Comparison of ENCODE assay signal across 9 mouse cellular contexts in genomic region chr8:104434275-104434674, GRCm38 (mm10). TPM values are rescaled to one million over a fixed set of nuclear protein-coding genes. Genes with fewer than 3 reads are reported as not detected.
A peak's percentile ranks its signal among the peaks of the same experiment; 100 is the strongest.
DNase-seq lines count a peak whose midpoint lies in the region; ATAC-seq and TF ChIP-seq lines count a peak whose summit lies in the region.
"Had no signal": no experiment of that assay in that cellular context is flagged by ENCODE, and none has a peak within 500 bp of the region (broad histone marks: within the 10 kb centered on the region; RNA-seq: fewer than 3 reads in every experiment).

No protein-coding gene starts in this region.

- ATAC-seq in heart, embryonic 12.5 days (ENCODE audit: insufficient number of reproducible peaks, low FRiP score) = no peak
- ATAC-seq in liver, embryonic 13.5 days (ENCODE audit: low read depth) = peak; percentile 80

- peaks cover 7% of the 10 kb centered on the region; the same call in 1 of the 2 replicates for H3K9me3 ChIP-seq in heart, embryonic 12.5 days (replicated peaks)
- no peaks in the 10 kb centered on the region for H3K9me3 ChIP-seq in E14TG2a.4 (ENCODE audit: low read length)
- H3K9me3 ChIP-seq in liver, embryonic 13.5 days (replicated peaks) = no peaks in the 10 kb centered on the region
- H3K9me3 ChIP-seq: limb, embryonic 12.5 days had no signal

- intact Hi-C loops in heart, adult 2 months (cut with DNase I) = loop anchor here (2.0 kb wide), 1 partner anchor 89 kb away; no protein-coding TSS in a partner anchor

- H3K27me3 ChIP-seq in heart, adult 2 months (ENCODE audit: control insufficient read depth, insufficient read depth, low read length) = no peaks in the 10 kb centered on the region
- no peaks in the 10 kb centered on the region for H3K27me3 ChIP-seq in heart, embryonic 12.5 days (replicated peaks)
- H3K27me3 ChIP-seq in E14TG2a.4 (ENCODE audit: insufficient read depth, low read length) = no peaks in the 10 kb centered on the region
- no peaks in the 10 kb centered on the region for H3K27me3 ChIP-seq in liver, embryonic 13.5 days
- H3K27me3 ChIP-seq: limb, embryonic 12.5 days had no signal

- H3K79me2 ChIP-seq in heart, adult 2 months (replicated peaks; ENCODE audit: control insufficient read depth, insufficient read depth, low read length) = peaks cover 4% of the 10 kb centered on the region

- no peak overlapping the region for H3K4me3 ChIP-seq in heart, adult 2 months
- no peak overlapping the region for H3K4me3 ChIP-seq in heart, embryonic 12.5 days
- peak overlapping the region; percentile 43 for H3K4me3 ChIP-seq in E14TG2a.4 (replicated peaks; ENCODE audit: low read length)
- no peak overlapping the region for H3K4me3 ChIP-seq in liver, embryonic 13.5 days (replicated peaks)
- H3K4me3 ChIP-seq: limb, embryonic 12.5 days had no signal

- H3K27ac ChIP-seq in heart, adult 2 months = no peak overlapping the region
- H3K27ac ChIP-seq in heart, embryonic 12.5 days (ENCODE audit: poor library complexity, severe bottlenecking) = no peak overlapping the region
- H3K27ac ChIP-seq in liver, embryonic 13.5 days = no peak overlapping the region
- H3K27ac ChIP-seq: limb, embryonic 12.5 days had no signal

- DNase-seq in heart, adult 2 months = peak in 1 of 2 experiments; percentile 22
- peak; percentile 62 for DNase-seq in cerebellum, adult 9-10 months
- no peak for DNase-seq in liver, embryonic 13.5 days
- no peak for DNase-seq in right cerebral cortex, postnatal 10 days (ENCODE audit: low spot score in 2 of 2)
- DNase-seq in thymus, postnatal 10 days (ENCODE audit: low spot score in 2 of 2) = no peak
- no peak for DNase-seq in urinary bladder, adult 18-20 months (ENCODE audit: low spot score in 2 of 2)

- H3K4me1 ChIP-seq in heart, adult 2 months (ENCODE audit: control insufficient read depth, insufficient read depth, low read length) = peaks cover 13% of the 10 kb centered on the region
- peaks cover 23% of the 10 kb centered on the region for H3K4me1 ChIP-seq in heart, embryonic 12.5 days (replicated peaks)
- peaks cover 73% of the 10 kb centered on the region for H3K4me1 ChIP-seq in E14TG2a.4 (replicated peaks; ENCODE audit: low read depth, low read length)
- H3K4me1 ChIP-seq in liver, embryonic 13.5 days (replicated peaks) = peaks cover 21% of the 10 kb centered on the region
- H3K4me1 ChIP-seq: limb, embryonic 12.5 days had no signal

- no peak overlapping the region for H3K9ac ChIP-seq in heart, adult 2 months (ENCODE audit: low read depth, low read length)
- H3K9ac ChIP-seq in heart, embryonic 12.5 days = no peak overlapping the region
- H3K9ac ChIP-seq in liver, embryonic 13.5 days = no peak overlapping the region
- H3K9ac ChIP-seq: limb, embryonic 12.5 days had no signal

- no peak overlapping the region for H3K4me2 ChIP-seq in heart, embryonic 12.5 days
- H3K4me2 ChIP-seq in liver, embryonic 13.5 days = peak overlapping the region; percentile 31
- H3K4me2 ChIP-seq: limb, embryonic 12.5 days had no signal

- 62% methylated on average over 4 of the region's 4 CpGs for whole genome bisulfite sequencing in heart, adult 2 months
- 77% methylated on average over 4 of the region's 4 CpGs for WGBS in heart, embryonic 12.5 days
- WGBS in liver, embryonic 13.5 days (ENCODE audit: insufficient replicate concordance) = 36% methylated on average over 4 of the region's 4 CpGs

- TF ChIP-seq CTCF in heart, adult 2 months (IDR thresholded peaks at IDR 0.05) = peak; percentile 33; the same call in 1 of the 2 replicates
- TF ChIP-seq CTCF in E14TG2a.4 (conservative IDR thresholded peaks at IDR 0.05; ENCODE audit: low read length) = no peak

- no peak for TF ChIP-seq EP300 in heart, adult 2 months (IDR thresholded peaks at IDR 0.05; ENCODE audit: insufficient read depth, low read depth, low read length)

- TF ChIP-seq POLR2A in heart, adult 2 months (IDR thresholded peaks at IDR 0.05; ENCODE audit: insufficient read depth, low read depth, low read length) = no peak

- peaks cover 20% of the 10 kb centered on the region for H3K36me3 ChIP-seq in heart, adult 2 months (ENCODE audit: control insufficient read depth, insufficient read depth, low read length)
- peaks cover 89% of the 10 kb centered on the region for H3K36me3 ChIP-seq in heart, embryonic 12.5 days
- H3K36me3 ChIP-seq in E14TG2a.4 (ENCODE audit: insufficient read depth, low read length) = peaks cover 81% of the 10 kb centered on the region
- H3K36me3 ChIP-seq in liver, embryonic 13.5 days = peaks cover 95% of the 10 kb centered on the region

RNA-seq across cellular contexts. Expression of gene Dync1li2, which starts 8.6 kb away (rescaled TPM):
- 100 to 1,000 TPM in 1 of 2 experiments, 10 to 100 TPM in 1; 86.8 to 107 TPM for total RNA-seq in heart, adult 2 months (2021)
- 20.2 and 38.5 TPM in 2 replicates for polyA plus RNA-seq in heart, adult 2 months (2012; rRNA removed)
- polyA plus RNA-seq in heart, embryonic 12.5 days (2016; fragmentation: Nextera tagmentation; extraction: Ambion mirVana) = 69.1 and 76.8 TPM in 2 replicates
- polyA plus RNA-seq in liver, embryonic 13.5 days (2015; fragmentation: Nextera tagmentation; extraction: Ambion mirVana) = 13.5 and 16.2 TPM in 2 replicates

RNA-seq across cellular contexts. Expression of gene Cmtm4, which starts 38.7 kb away (rescaled TPM):
- 10 to 100 TPM; 10.0 to 11.4 TPM for total RNA-seq in heart, adult 2 months (2021)
- 7.3 and 13.4 TPM in 2 replicates for polyA plus RNA-seq in heart, adult 2 months (2012; rRNA removed)
- 1.7 TPM in 2 replicates for polyA plus RNA-seq in heart, embryonic 12.5 days (2016; fragmentation: Nextera tagmentation; extraction: Ambion mirVana)
- 0.40 and 0.56 TPM in 2 replicates for polyA plus RNA-seq in liver, embryonic 13.5 days (2015; fragmentation: Nextera tagmentation; extraction: Ambion mirVana)
